Mouse (Mus musculus): ENCODE data around the gene Abcb10.
A peak's percentile ranks its signal among the peaks of the same experiment; 100 is the strongest.
"Not testable (repeated sequence)": the region's sequence is repeated elsewhere in the genome, so short reads cannot be mapped to it uniquely, and the experiment has no call there.

Abcb10 gene

GRCm38 (mm10) chr8:123982826-123983400, at the start of gene Abcb10:
Gene Abcb10 (minus strand): TSS chr8:123983122.
- peak; percentile 93 for DNase-seq (ENCODE audit: low spot score)

GRCm38 (mm10) chr8:124027831-124028230, 44.9 kb upstream of the Abcb10 start:
- no peak for DNase-seq (ENCODE audit: low spot score)

GRCm38 (mm10) chr8:124026265-124026664, 43.3 kb upstream of the Abcb10 start:
- DNase-seq (ENCODE audit: low spot score) = not testable (repeated sequence)

- peak; percentile 84 for DNase-seq (ENCODE audit: low spot score)
These were observed 38.6 kb upstream of the Abcb10 start, which contains the start of the genes Taf5l and Urb2 for GRCm38 (mm10) chr8:124021237-124022227. Gene Taf5l (minus strand): TSS chr8:124021397. Gene Urb2 (plus strand): TSS chr8:124021508.

GRCm38 (mm10) chr8:124020439-124021236, 37.7 kb upstream of the Abcb10 start:
- DNase-seq (ENCODE audit: low spot score) = peak; percentile 35

- DNase-seq (ENCODE audit: low spot score) = no peak
These were observed 36.9 kb upstream of the Abcb10 start for GRCm38 (mm10) chr8:124019782-124020181.

GRCm38 (mm10) chr8:124014751-124015150, 31.8 kb upstream of the Abcb10 start:
- DNase-seq (ENCODE audit: low spot score) = no peak

- DNase-seq (ENCODE audit: low spot score) = not testable (repeated sequence)
These were observed 31.4 kb upstream of the Abcb10 start for GRCm38 (mm10) chr8:124014299-124014698.

GRCm38 (mm10) chr8:124011989-124012586, 29.2 kb upstream of the Abcb10 start:
- no peak for DNase-seq (ENCODE audit: low spot score)

- no peak for DNase-seq (ENCODE audit: low spot score)
These were observed 28.7 kb upstream of the Abcb10 start for GRCm38 (mm10) chr8:124011580-124011979.

- DNase-seq (ENCODE audit: low spot score) = no peak
These were observed 24.9 kb upstream of the Abcb10 start for GRCm38 (mm10) chr8:124007829-124008228.

GRCm38 (mm10) chr8:124002546-124003108, 19.7 kb upstream of the Abcb10 start:
- DNase-seq (ENCODE audit: low spot score) = no peak

GRCm38 (mm10) chr8:123999568-123999967, 16.6 kb upstream of the Abcb10 start:
- no peak for DNase-seq (ENCODE audit: low spot score)

- DNase-seq (ENCODE audit: low spot score) = no peak
These were observed 11.1 kb upstream of the Abcb10 start for GRCm38 (mm10) chr8:123993997-123994396.

GRCm38 (mm10) chr8:123993597-123993996, 10.7 kb upstream of the Abcb10 start:
- DNase-seq (ENCODE audit: low spot score) = no peak

GRCm38 (mm10) chr8:123992587-123992986, 9.7 kb upstream of the Abcb10 start:
- no peak for DNase-seq (ENCODE audit: low spot score)

- DNase-seq (ENCODE audit: low spot score) = no peak
These were observed 7.5 kb upstream of the Abcb10 start for GRCm38 (mm10) chr8:123990277-123991049.

- DNase-seq (ENCODE audit: low spot score) = no peak
These were observed 6.2 kb upstream of the Abcb10 start for GRCm38 (mm10) chr8:123989128-123989527.

- DNase-seq (ENCODE audit: low spot score) = no peak
These were observed 5.7 kb upstream of the Abcb10 start for GRCm38 (mm10) chr8:123988605-123989038.

- peak; percentile 8 for DNase-seq (ENCODE audit: low spot score)
These were observed 580 bp downstream of the Abcb10 start for GRCm38 (mm10) chr8:123982291-123982793.
